Mouse (Mus musculus): ENCODE data around the gene Bex3.

Bex3 gene

GRCm38 (mm10) chrX:136313792-136314564, 43.9 kb downstream of the Bex3 start:
- DNase-seq (ENCODE audit: inconsistent ontology term): no peak

DNA sequence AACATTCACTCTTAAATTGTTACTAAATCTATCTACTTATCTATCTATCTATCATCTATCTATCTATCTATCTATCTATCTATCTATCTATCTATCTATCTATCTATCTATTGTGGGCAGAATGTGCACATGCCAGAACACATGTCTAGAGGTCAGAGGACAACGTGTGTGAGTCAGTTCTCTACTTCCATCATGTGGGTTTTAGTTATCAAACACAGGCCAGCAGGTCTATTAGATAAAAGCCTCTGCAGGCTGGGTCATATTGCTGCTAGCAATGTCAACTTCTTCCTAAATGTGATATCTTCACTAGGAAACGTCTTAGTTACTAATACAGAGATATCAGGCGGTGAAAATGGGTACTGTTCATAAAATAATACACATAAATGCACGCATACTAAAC, 49.9 kb downstream of the Bex3 start:
- no peak for DNase-seq (ENCODE audit: inconsistent ontology term)
